Mouse (Mus musculus) heart, embryonic 11.5 days (tissue): ENCODE measurements around the gene Ap1g2. TPM values are rescaled to one million over a fixed set of nuclear protein-coding genes. Genes with fewer than 3 reads are reported as not detected.

Experiments
- ATAC-seq: fragments of 200-750 bp; cut with Nextera tagmentation; replicated peaks from 2 replicates; pipeline ENCODE4 v1.8.0; 2017; ENCODE audit warnings: moderate library complexity; ENCODE audit not compliant: insufficient number of reproducible peaks, low FRiP score, low TSS enrichment
- H3K27ac ChIP-seq: fragments of 300-500 bp; sonication (generic); 2 replicates; pipeline ENCODE4 v1.5.1; 2014; ENCODE audit warnings: mild to moderate bottlenecking, low read depth, low read length
- H3K27me3 ChIP-seq: fragments of 300-500 bp; sonication (generic); 2 replicates; pipeline ENCODE4 v1.6.1; 2014; ENCODE audit warnings: mild to moderate bottlenecking, low read length, mixed read lengths; ENCODE audit not compliant: control insufficient read depth, insufficient read depth
- H3K36me3 ChIP-seq: fragments of 300-500 bp; sonication (generic); 2 replicates; pipeline ENCODE4 v1.6.1; 2014; ENCODE audit warnings: mild to moderate bottlenecking, low read length, moderate library complexity, mixed read lengths; ENCODE audit not compliant: control insufficient read depth, insufficient read depth
- H3K4me1 ChIP-seq: fragments of 300-500 bp; sonication (generic); 2 replicates; pipeline ENCODE4 v1.6.1; 2014; ENCODE audit warnings: low read length; ENCODE audit not compliant: control insufficient read depth, insufficient read depth
- H3K4me2 ChIP-seq: fragments of 300-500 bp; sonication (generic); 2 replicates; pipeline ENCODE4 v1.6.1; 2014; ENCODE audit warnings: mild to moderate bottlenecking, moderate library complexity
- H3K4me3 ChIP-seq: fragments of 300-500 bp; sonication (generic); 2 replicates; pipeline ENCODE4 v1.5.1; 2014; ENCODE audit warnings: low read depth, low read length
- H3K9ac ChIP-seq: fragments of 300-500 bp; sonication (generic); 2 replicates; pipeline ENCODE4 v1.6.1; 2014; ENCODE audit warnings: mild to moderate bottlenecking, low read depth, low read length, moderate library complexity
- H3K9me3 ChIP-seq: fragments of 300-500 bp; sonication (generic); replicated peaks from 2 replicates; pipeline ENCODE4 v1.6.1; 2016; ENCODE audit warnings: low read length; ENCODE audit not compliant: control insufficient read depth
- WGBS: fragments of 180-500 bp; shearing (Covaris S2); extraction: QIAGEN DNeasy Blood & Tissue Kit; methylation state at CpG from one replicate; pipeline ENCODE4 v1.1.7; 2014; ENCODE audit not compliant: insufficient replicate concordance; 5-methylcytosine and 5-hydroxymethylcytosine counted together
- polyA plus RNA-seq: library from polyadenylated mRNA; unstranded; fragments of >200 nt; fragmentation: Nextera tagmentation; extraction: Ambion mirVana; gene quantifications from 2 replicates; pipeline ENCODE4 v1.2.1, GENCODE M21; 2014

The Ap1g2 gene
- polyA plus RNA-seq, 1 experiment from 2014 or later, result 9.1 TPM

- Histone ChIP-seq H3K36me3 (no peaks in the 10 kb centered on the region), H3K4me3 (peak within 1 kb of the TSS; percentile 63), H3K27ac (no peak within 1 kb of the TSS), H3K9ac (no peak within 1 kb of the TSS), H3K4me2 (peak within 1 kb of the TSS; percentile 100), H3K4me1 (peaks cover 16% of the 10 kb centered on the region; the same call in 1 of the 2 replicates), H3K27me3 (peaks cover 62% of the 10 kb centered on the region), H3K9me3 (no peaks in the 10 kb centered on the region)
- 4% methylated on average over 21 of the region's 21 CpGs for WGBS
- ATAC-seq, result no peak
Observed at GRCm38 (mm10) chr14:55116425-55117200, 10.2 kb upstream of the Ap1g2 start, which contains the start of gene Jph4. TSS of gene Jph4 (minus strand) at chr14:55116935.

DNA sequence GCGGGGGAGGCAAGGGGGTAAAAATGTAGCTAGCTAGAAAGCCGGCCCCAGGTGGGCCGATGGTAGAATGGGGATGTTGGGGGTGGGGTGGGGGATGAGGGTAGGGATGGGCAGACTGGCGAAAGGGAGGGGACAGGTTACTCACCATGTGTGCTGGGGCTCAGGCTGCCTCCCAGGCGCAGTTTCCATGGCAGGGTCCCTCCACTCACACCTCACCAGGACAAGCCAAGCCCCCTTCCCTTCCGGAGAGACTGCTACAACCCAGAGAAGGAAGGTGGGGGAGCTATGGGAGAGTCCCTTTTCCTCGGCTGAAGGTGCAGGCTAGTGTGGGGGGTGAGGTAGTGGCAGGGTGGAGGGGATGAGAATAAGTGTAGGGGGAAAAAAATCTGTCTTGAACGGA, 9.5 kb upstream of the Ap1g2 start:
- no peaks in the 10 kb centered on the region for H3K36me3 ChIP-seq
- no peak overlapping the region for H3K9ac ChIP-seq
- peaks cover 16% of the 10 kb centered on the region; the same call in 1 of the 2 replicates for H3K4me1 ChIP-seq
- ATAC-seq, result no peak
- H3K4me3 ChIP-seq, result peak overlapping the region; percentile 63
- no peak overlapping the region for H3K27ac ChIP-seq
- no peaks in the 10 kb centered on the region for H3K9me3 ChIP-seq
- 1% methylated on average over 8 of the region's 8 CpGs for WGBS
- peaks cover 69% of the 10 kb centered on the region for H3K27me3 ChIP-seq
- H3K4me2 ChIP-seq, result peak overlapping the region; percentile 100

DNA sequence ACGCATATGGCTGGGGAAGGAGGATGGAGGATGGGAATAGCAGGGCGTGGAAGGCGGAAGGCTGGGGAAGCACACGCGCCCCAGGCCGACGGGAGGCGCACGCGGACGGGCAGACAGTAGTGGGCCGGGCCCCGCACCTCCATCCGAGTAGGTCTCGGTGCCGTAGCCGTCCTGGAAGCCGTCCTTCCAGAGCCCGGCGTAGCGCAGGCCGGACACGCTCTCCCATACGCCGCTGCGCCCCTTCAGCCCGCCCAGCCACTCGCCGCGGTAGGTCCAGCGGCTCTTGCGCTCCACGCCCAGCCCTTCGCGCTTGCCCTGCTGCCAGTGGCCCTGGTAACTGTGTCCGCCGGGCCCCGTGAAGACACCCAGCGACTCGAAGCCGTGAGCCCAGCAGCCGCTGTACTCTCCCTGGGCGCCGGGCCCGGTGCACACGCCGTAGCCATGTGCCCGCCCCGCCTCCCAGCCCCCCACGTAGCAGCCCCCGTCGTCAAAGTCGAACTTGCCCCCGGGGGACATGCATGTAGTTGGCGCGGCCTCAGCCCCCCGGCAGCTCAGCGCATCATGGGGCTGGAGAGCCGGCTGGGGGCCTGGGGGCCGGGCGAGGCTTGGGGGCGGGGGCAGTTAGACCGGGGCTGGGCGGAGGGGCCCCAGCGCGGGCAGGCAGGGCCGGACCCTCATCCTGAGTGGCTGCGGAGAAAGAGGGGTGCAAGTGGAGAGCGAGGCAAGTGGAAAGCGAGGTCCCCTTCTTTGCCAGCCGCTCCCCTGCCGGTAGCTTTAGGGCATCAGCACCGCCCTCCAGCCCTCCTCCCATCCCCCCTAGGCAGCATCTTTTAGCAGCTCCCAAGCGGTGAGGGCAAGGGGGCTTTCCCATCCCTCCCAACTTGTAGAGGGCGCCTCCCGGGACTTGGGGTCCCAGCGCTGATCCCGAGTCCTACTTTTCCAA, 8.6 kb upstream of the Ap1g2 start:
- Histone ChIP-seq H3K27me3 (peaks cover 77% of the 10 kb centered on the region), H3K9me3 (no peaks in the 10 kb centered on the region), H3K4me3 (peak overlapping the region; percentile 63), H3K9ac (peak overlapping the region; percentile 60; the same call in 1 of the 2 replicates), H3K4me2 (peak overlapping the region; percentile 100), H3K36me3 (no peaks in the 10 kb centered on the region), H3K4me1 (peaks cover 16% of the 10 kb centered on the region; the same call in 1 of the 2 replicates), H3K27ac (no peak overlapping the region)
- under 1% methylated on average over 64 of the region's 78 CpGs for WGBS
- peak; percentile 32 for ATAC-seq

- Histone ChIP-seq H3K4me2 (peak overlapping the region; percentile 100), H3K27me3 (peaks cover 85% of the 10 kb centered on the region), H3K4me1 (peaks cover 16% of the 10 kb centered on the region; the same call in 1 of the 2 replicates), H3K36me3 (no peaks in the 10 kb centered on the region), H3K27ac (no peak overlapping the region), H3K9ac (no peak overlapping the region), H3K9me3 (no peaks in the 10 kb centered on the region), H3K4me3 (peak overlapping the region; percentile 63)
- no peak for ATAC-seq
- WGBS, result 6% methylated on average over 26 of the region's 26 CpGs
Observed at GRCm38 (mm10) chr14:55113975-55114645, 7.7 kb upstream of the Ap1g2 start.

DNA sequence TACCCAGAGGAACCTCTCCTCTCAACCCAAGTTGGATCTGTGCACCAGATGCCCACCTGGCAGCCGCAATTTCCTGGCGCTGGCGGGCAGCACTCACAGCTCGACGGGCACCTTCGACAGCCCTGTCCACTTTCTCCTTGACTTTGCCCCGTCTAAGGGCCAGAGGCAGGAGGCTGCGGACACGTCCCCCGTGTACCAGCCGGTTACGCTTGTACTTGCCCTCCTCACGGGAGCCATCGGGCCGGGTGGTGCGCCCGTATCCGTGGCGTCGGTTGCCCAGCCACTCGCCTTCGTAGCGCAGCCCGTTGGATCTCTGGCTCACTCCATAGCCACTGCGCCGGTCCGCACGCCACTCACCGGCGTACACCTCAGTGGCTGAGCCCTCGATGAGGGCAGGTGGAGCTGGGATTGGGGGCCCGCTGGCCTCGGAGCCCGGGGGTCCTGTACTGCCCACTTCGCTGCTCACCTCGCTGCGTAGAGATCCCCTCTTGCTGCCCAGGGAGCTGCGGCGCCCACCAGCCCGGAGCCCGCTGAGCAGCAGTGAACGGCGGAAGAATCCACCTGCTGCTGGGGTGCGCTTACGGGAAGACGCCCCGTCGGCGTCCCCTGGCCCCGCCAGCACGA, 7.1 kb upstream of the Ap1g2 start:
- Histone ChIP-seq H3K4me3 (0 out of 2 replicates have a peak overlapping the region, but pooled peaks have one; percentile 12), H3K4me2 (peak overlapping the region; percentile 29)
- WGBS, result 59% methylated on average over 51 of the region's 51 CpGs

GRCm38 (mm10) chr14:55111720-55112119, 5.3 kb upstream of the Ap1g2 start:
- 80% methylated on average over 2 of the region's 2 CpGs for WGBS
- H3K9me3 ChIP-seq, result no peaks in the 10 kb centered on the region
- no peak for ATAC-seq

More for the DNA sequence above, 7.1 kb upstream of the Ap1g2 start:
- Histone ChIP-seq H3K9ac (no peak overlapping the region), H3K27ac (no peak overlapping the region), H3K27me3 (peaks cover 86% of the 10 kb centered on the region), H3K36me3 (no peaks in the 10 kb centered on the region), H3K4me1 (peaks cover 16% of the 10 kb centered on the region; the same call in 1 of the 2 replicates), H3K9me3 (no peaks in the 10 kb centered on the region)
- no peak for ATAC-seq

GRCm38 (mm10) chr14:55110076-55110475, 3.7 kb upstream of the Ap1g2 start:
- no peak overlapping the region for H3K4me3 ChIP-seq
- H3K4me1 ChIP-seq, result peaks cover 9% of the 10 kb centered on the region
- ATAC-seq, result no peak
- H3K36me3 ChIP-seq, result no peaks in the 10 kb centered on the region
- H3K27ac ChIP-seq, result no peak overlapping the region
- peaks cover 65% of the 10 kb centered on the region for H3K27me3 ChIP-seq
- H3K4me2 ChIP-seq, result no peak overlapping the region
- no peaks in the 10 kb centered on the region for H3K9me3 ChIP-seq
- no peak overlapping the region for H3K9ac ChIP-seq
- 31% methylated on average over 9 of the region's 9 CpGs for WGBS

More at GRCm38 (mm10) chr14:55111720-55112119, 5.3 kb upstream of the Ap1g2 start:
- no peaks in the 10 kb centered on the region for H3K36me3 ChIP-seq
- no peak overlapping the region for H3K27ac ChIP-seq
- no peak overlapping the region for H3K4me3 ChIP-seq
- peaks cover 13% of the 10 kb centered on the region; the same call in 1 of the 2 replicates for H3K4me1 ChIP-seq
- no peak overlapping the region for H3K9ac ChIP-seq
- H3K27me3 ChIP-seq, result peaks cover 82% of the 10 kb centered on the region
- no peak overlapping the region for H3K4me2 ChIP-seq
